Mouse (Mus musculus) lung, embryonic 14.5 days (tissue): ENCODE measurements around the gene Tomm20. TPM values are rescaled to one million over a fixed set of nuclear protein-coding genes. Genes with fewer than 3 reads are reported as not detected.
A peak's percentile ranks its signal among the peaks of the same experiment; 100 is the strongest.

Experiments used
- ATAC-seq: fragments of 200-750 bp; cut with Nextera tagmentation; 2 replicates; pipeline ENCODE4 v1.8.0; 2017; ENCODE audit warnings: mild to moderate bottlenecking, moderate TSS enrichment, moderate library complexity; ENCODE audit not compliant: insufficient read depth
- DNase-seq: peaks from one replicate; pipeline ENCODE4 v3.0.0-alpha.2; 2015
- H3K27ac ChIP-seq: fragments of 300-500 bp; sonication (generic); 2 replicates; pipeline ENCODE4 v1.5.1; 2014; ENCODE audit warnings: low read depth, mild to moderate bottlenecking, moderate library complexity
- H3K27me3 ChIP-seq: fragments of 300-500 bp; sonication (generic); 2 replicates; pipeline ENCODE4 v1.6.1; 2014; ENCODE audit warnings: low read length, control low read depth; ENCODE audit not compliant: insufficient read depth
- H3K36me3 ChIP-seq: fragments of 300-500 bp; sonication (generic); 2 replicates; pipeline ENCODE4 v1.6.1; 2014; ENCODE audit warnings: control low read depth; ENCODE audit not compliant: insufficient read depth
- H3K4me1 ChIP-seq: fragments of 300-500 bp; sonication (generic); 2 replicates; pipeline ENCODE4 v1.6.1; 2014; ENCODE audit warnings: antibody characterized with exemption, control low read depth; ENCODE audit not compliant: insufficient read depth
- H3K4me2 ChIP-seq: fragments of 300-500 bp; sonication (generic); 2 replicates; pipeline ENCODE4 v1.6.1; 2014; ENCODE audit warnings: mild to moderate bottlenecking
- H3K4me3 ChIP-seq: fragments of 300-500 bp; sonication (generic); 2 replicates; pipeline ENCODE4 v1.5.1; 2014; ENCODE audit warnings: low read depth, low read length
- H3K9ac ChIP-seq: fragments of 300-500 bp; sonication (generic); 2 replicates; pipeline ENCODE4 v1.6.1; 2014
- H3K9me3 ChIP-seq: fragments of 300-500 bp; sonication (generic); 2 replicates; pipeline ENCODE4 v1.6.1; 2016; ENCODE audit warnings: low read depth, low read length, control low read depth
- CTCF ChIP-seq: IDR thresholded peaks from 2 replicates; pipeline ENCODE4 v1.5.1; 2016; ENCODE audit warnings: antibody characterized with exemption, low read depth
- WGBS: fragments of 180-500 bp; shearing (Covaris S2); extraction: QIAGEN DNeasy Blood & Tissue Kit; methylation state at CpG from one replicate; pipeline ENCODE4 v1.1.7; 2014; 5-methylcytosine and 5-hydroxymethylcytosine counted together
- polyA plus RNA-seq: library from polyadenylated mRNA; unstranded; fragments of >200 nt; fragmentation: Nextera tagmentation; extraction: Ambion mirVana; gene quantifications from 2 replicates; pipeline ENCODE4 v1.2.1, GENCODE M21; 2014

Gene Tomm20
- polyA plus RNA-seq, 1 experiment from 2014 or later = 218 TPM

DNA sequence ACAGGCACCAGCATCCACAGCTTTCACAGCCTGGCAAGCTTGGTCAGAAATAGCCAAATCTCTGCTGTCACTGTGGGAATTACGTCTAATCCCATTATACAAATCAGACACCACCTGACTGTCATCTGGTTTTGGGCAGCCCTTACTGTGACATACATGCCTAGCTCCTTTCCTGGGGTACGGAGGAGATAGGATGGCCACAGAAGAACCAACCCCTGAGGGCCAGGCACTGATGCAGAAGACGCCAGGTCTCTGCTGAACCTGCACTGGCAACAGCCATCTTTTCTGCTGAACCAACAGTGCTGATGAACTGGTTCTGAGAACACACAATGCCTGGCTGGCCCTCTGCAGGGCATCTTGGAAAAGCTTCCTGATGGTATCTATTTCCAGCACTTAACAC is 8.3 kb downstream of the Tomm20 start:
- H3K4me1 ChIP-seq = no peaks in the 10 kb centered on the region
- ATAC-seq (no peak), DNase-seq (no peak)
- H3K36me3 ChIP-seq = peaks cover 71% of the 10 kb centered on the region
- no peak overlapping the region for H3K9ac ChIP-seq
- H3K4me3 ChIP-seq = no peak overlapping the region
- no peaks in the 10 kb centered on the region for H3K27me3 ChIP-seq
- TF ChIP-seq CTCF = no peak
- 88% methylated on average over 3 of the region's 3 CpGs for WGBS
- H3K27ac ChIP-seq = no peak overlapping the region
- no peak overlapping the region for H3K4me2 ChIP-seq
- no peaks in the 10 kb centered on the region for H3K9me3 ChIP-seq

- Histone ChIP-seq H3K36me3 (peaks cover 84% of the 10 kb centered on the region), H3K4me3 (no peak overlapping the region), H3K9ac (no peak overlapping the region), H3K27ac (no peak overlapping the region), H3K27me3 (no peaks in the 10 kb centered on the region), H3K4me1 (no peaks in the 10 kb centered on the region), H3K4me2 (no peak overlapping the region), H3K9me3 (no peaks in the 10 kb centered on the region)
- DNase-seq (no peak), ATAC-seq (no peak)
- peak; percentile 64 for TF ChIP-seq CTCF
Observed at GRCm38 (mm10) chr8:126935932-126936331, 9.7 kb downstream of the Tomm20 start.

- no peak for DNase-seq
- H3K27ac ChIP-seq = no peak overlapping the region
- no peaks in the 10 kb centered on the region for H3K4me1 ChIP-seq
- H3K36me3 ChIP-seq = peaks cover 89% of the 10 kb centered on the region
- ATAC-seq = no peak
- H3K27me3 ChIP-seq = no peaks in the 10 kb centered on the region
- no peak overlapping the region for H3K4me2 ChIP-seq
- H3K4me3 ChIP-seq = no peak overlapping the region
- H3K9me3 ChIP-seq = no peaks in the 10 kb centered on the region
- TF ChIP-seq CTCF = no peak
- WGBS = 92% methylated on average over 2 of the region's 2 CpGs
- no peak overlapping the region for H3K9ac ChIP-seq
Observed at GRCm38 (mm10) chr8:126935387-126935786, 10.3 kb downstream of the Tomm20 start.

- no peak overlapping the region for H3K27ac ChIP-seq
- H3K9me3 ChIP-seq = no peaks in the 10 kb centered on the region
- no peaks in the 10 kb centered on the region for H3K27me3 ChIP-seq
- no peaks in the 10 kb centered on the region for H3K4me1 ChIP-seq
- H3K4me3 ChIP-seq = no peak overlapping the region
- TF ChIP-seq CTCF = no peak
- H3K4me2 ChIP-seq = no peak overlapping the region
- ATAC-seq (no peak), DNase-seq (no peak)
- no peak overlapping the region for H3K9ac ChIP-seq
- 53% methylated on average over 1 of the region's 1 CpGs for WGBS
- peaks cover 86% of the 10 kb centered on the region for H3K36me3 ChIP-seq
Observed at GRCm38 (mm10) chr8:126932656-126933055, 13.0 kb downstream of the Tomm20 start.

- DNase-seq (no peak), ATAC-seq (no peak)
- 82% methylated on average over 1 of the region's 1 CpGs for WGBS
- no peak overlapping the region for H3K27ac ChIP-seq
- peaks cover 82% of the 10 kb centered on the region for H3K36me3 ChIP-seq
- no peak overlapping the region for H3K4me3 ChIP-seq
- TF ChIP-seq CTCF = no peak
- no peak overlapping the region for H3K9ac ChIP-seq
- no peaks in the 10 kb centered on the region for H3K4me1 ChIP-seq
- H3K4me2 ChIP-seq = no peak overlapping the region
- H3K9me3 ChIP-seq = no peaks in the 10 kb centered on the region
- no peaks in the 10 kb centered on the region for H3K27me3 ChIP-seq
Observed at GRCm38 (mm10) chr8:126932249-126932648, 13.4 kb downstream of the Tomm20 start.

GRCm38 (mm10) chr8:126931720-126932119 is 13.9 kb downstream of the Tomm20 start:
- H3K4me1 ChIP-seq = no peaks in the 10 kb centered on the region
- H3K4me3 ChIP-seq = no peak overlapping the region
- no peak for DNase-seq
- no peaks in the 10 kb centered on the region for H3K27me3 ChIP-seq
- no peak overlapping the region for H3K9ac ChIP-seq
- peak; percentile 56 for TF ChIP-seq CTCF
- H3K36me3 ChIP-seq = peaks cover 77% of the 10 kb centered on the region
- no peaks in the 10 kb centered on the region for H3K9me3 ChIP-seq
- WGBS = 31% methylated on average over 2 of the region's 2 CpGs
- no peak for ATAC-seq
- no peak overlapping the region for H3K4me2 ChIP-seq
- H3K27ac ChIP-seq = no peak overlapping the region

- DNase-seq = peak; percentile 88
- Histone ChIP-seq H3K4me1 (no peaks in the 10 kb centered on the region), H3K9ac (no peak overlapping the region), H3K4me3 (no peak overlapping the region), H3K9me3 (no peaks in the 10 kb centered on the region), H3K36me3 (peaks cover 64% of the 10 kb centered on the region), H3K27me3 (no peaks in the 10 kb centered on the region), H3K4me2 (no peak overlapping the region), H3K27ac (no peak overlapping the region)
- ATAC-seq = peak; percentile 29; the same call in 1 of the 2 replicates
- 73% methylated on average over 3 of the region's 3 CpGs for WGBS
- peak; percentile 94 for TF ChIP-seq CTCF
Observed at GRCm38 (mm10) chr8:126929607-126930161, 16.0 kb downstream of the Tomm20 start.
